Mouse (Mus musculus) cortical plate, adult 2 months (tissue): Measurements from ENCODE around the gene Lrrc29.

ENCODE experiments used
- CTCF ChIP-seq: fragments of 200-500 bp; IDR thresholded peaks from 2 replicates; pipeline ENCODE4 v1.5.1; 2011; ENCODE audit warnings: mild to moderate bottlenecking, control low read depth, low read length; ENCODE audit not compliant: insufficient read depth; ENCODE audit errors: extremely low read depth
- POLR2A ChIP-seq: fragments of 200-500 bp; IDR thresholded peaks from 2 replicates; pipeline ENCODE4 v1.6.1; 2011; ENCODE audit warnings: mild to moderate bottlenecking, low read length, control low read depth; ENCODE audit not compliant: insufficient read depth; ENCODE audit errors: extremely low read depth

GRCm38 (mm10) chr8:105348450-105349095, 22.5 kb upstream of the Lrrc29 start, which contains the start of gene Slc9a5:
- TF ChIP-seq CTCF, result no peak
- no peak for TF ChIP-seq POLR2A
